Mouse (Mus musculus) left cerebral cortex, postnatal 14 days (tissue): Measurements from ENCODE around the gene Usp27x. TPM values are rescaled to one million over a fixed set of nuclear protein-coding genes. Genes with fewer than 3 reads are reported as not detected.
A peak's percentile ranks its signal among the peaks of the same experiment; 100 is the strongest.

Source experiments
- DNase-seq, 2 experiments: peaks; one replicate each; pipeline ENCODE4 v3.0.0; 2021 to 2022; ENCODE audit warnings: low spot score in 2 of 2, mixed read lengths in 1 of 2
- intact Hi-C: fragments of 180-260 bp; cut with DNase I; formaldehyde crosslinking; loops from one replicate; pipeline ENCODE4 v1.15.1; 2025
- long read RNA-seq, 2 experiments: library from polyadenylated mRNA; stranded (forward); transcript quantifications; one replicate each; pipeline ENCODE4 v2.0.0; 2021
- total RNA-seq, 2 experiments: library from RNA; stranded (reverse); gene quantifications; 2 replicates each; pipeline ENCODE4 v1.2.3; 2021

Gene Usp27x
- 10 to 100 TPM; 13.3 to 15.7 TPM for total RNA-seq
- long read RNA-seq, experiment 1, transcript Usp27x-201 (1 exons, 3,240 nt) = major isoform, 23 of 23 reads
- long read RNA-seq, experiment 1, partial matches to known transcripts = 0 of 23 reads
- long read RNA-seq, experiment 1, other reads (novel, unspliced or antisense) = 0 of 23 reads
- long read RNA-seq, experiment 2, transcript Usp27x-201 (1 exons, 3,240 nt) = major isoform, 19 of 22 reads
- long read RNA-seq, experiment 2, partial matches to known transcripts = 0 of 22 reads
- long read RNA-seq, experiment 2, other reads (novel, unspliced or antisense) = 3 of 22 reads

DNA sequence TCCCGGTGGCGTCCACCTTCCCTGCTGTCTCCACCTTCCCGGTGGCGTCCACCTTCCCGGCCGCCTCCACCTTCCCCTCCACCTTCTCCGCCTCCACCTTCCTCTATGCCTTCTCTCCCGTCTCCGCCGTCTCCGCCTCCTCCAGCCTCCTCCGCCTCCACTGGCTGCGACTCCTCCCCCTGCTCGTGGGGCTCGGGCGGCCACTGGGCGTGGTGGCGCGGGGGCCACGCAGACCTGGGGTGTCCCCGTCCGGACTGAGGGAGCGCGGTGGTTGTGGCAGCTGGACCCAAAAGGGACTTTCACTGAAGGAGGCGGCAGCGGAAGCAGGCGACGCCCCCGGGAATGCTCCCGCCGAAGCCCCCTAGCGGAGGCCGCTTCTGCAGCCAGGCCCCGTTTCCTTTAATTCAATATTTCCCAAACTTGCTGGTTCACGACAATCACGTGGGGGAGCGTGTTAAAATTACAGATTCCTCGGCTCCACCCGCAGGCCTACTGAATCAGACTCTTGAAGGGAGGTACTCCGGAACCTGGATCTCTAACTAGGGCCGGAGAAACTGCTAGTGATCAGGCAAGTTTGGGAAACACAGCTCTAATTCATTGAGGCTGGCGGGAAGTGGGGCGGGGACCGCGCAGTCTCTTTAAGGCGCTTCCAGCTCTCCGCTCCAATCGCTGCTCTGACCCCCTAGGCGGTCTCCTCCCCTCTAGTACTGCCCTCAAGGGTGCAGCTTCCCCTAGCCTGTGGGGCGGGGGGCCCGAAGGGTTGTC lies at the start of gene Usp27x:
Gene Usp27x (minus strand): TSS at position 115 of the 765 bp plus-strand sequence.
- intact Hi-C loops = loop anchor here (2.0 to 5.0 kb wide), 2 partner anchors 43 to 54 kb away; no protein-coding TSS in a partner anchor
- peak; percentile 62 to 64 for DNase-seq

DNA sequence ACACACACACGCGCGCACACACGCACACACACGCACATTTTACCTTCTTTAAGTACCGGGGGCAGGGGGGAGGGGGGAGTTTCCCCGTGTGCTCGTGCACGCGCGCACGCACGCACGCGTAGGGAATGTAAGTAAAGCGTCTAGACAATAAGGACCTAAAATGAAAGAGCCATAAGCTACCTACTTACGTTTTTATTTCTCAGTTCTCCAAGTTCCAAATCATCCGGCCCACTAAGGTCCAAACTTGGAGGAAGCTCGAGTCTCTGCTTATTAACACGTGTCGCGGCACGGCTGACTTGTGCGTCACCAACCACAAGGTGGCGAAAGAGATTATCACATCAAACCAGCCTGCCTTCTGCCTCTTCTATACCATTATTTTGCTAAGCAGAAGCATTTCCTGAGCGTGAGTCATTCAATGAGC lies 47.1 kb upstream of the Usp27x start:
- intact Hi-C loops = loop anchor here (10.0 kb wide), 2 partner anchors 222 to 272 kb away; partner anchors contain the start of gene Gpkow

DNA sequence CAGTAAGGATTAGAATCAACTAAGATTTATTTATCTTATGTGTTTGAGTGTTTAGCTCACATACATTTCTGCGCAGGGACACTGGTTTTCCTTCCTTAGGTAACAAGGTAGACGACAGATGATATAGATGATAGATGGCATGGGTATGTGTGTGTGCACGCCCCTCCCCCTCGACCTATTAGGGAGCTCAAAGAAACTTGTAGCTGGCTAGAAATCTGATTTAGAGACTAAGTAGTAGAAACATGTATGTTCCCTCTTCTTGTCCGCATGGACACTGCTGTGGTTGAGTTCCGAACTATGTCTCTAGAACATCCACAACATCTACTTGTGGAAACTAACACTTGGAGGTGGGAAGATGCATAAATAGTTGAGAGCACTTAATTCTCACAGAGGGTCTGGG lies 46.5 kb upstream of the Usp27x start:
- no peak for DNase-seq
- intact Hi-C loops = loop anchor here (10.0 kb wide), 2 partner anchors 223 to 273 kb away; partner anchors contain the start of gene Gpkow

More for the DNA sequence above, 47.1 kb upstream of the Usp27x start:
- peak; percentile 80 to 83 for DNase-seq

DNA sequence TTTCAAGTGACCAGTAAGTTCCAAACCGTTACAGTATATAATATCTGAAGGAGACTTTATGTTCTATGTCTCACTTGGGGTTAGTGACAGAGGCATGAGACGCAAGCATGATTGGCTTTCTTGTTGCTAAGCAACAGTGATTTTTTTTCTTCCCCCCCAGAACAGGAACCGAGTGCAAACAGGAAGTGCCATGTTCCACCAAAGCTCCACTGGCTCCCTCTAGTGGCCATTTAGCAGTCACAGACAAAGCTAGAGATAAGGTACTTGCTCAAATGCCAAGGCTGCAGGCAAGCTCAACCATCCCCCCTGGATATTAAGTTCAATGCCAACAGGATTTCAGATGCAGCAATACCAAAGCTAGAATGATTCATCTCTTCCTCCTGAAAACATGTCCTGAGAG lies 45.4 kb upstream of the Usp27x start:
- DNase-seq = peak; percentile 80 to 87
- intact Hi-C loops = loop anchor here (2.0 to 10.0 kb wide), 3 partner anchors 98 to 274 kb away; partner anchors contain the start of gene Gpkow

DNA sequence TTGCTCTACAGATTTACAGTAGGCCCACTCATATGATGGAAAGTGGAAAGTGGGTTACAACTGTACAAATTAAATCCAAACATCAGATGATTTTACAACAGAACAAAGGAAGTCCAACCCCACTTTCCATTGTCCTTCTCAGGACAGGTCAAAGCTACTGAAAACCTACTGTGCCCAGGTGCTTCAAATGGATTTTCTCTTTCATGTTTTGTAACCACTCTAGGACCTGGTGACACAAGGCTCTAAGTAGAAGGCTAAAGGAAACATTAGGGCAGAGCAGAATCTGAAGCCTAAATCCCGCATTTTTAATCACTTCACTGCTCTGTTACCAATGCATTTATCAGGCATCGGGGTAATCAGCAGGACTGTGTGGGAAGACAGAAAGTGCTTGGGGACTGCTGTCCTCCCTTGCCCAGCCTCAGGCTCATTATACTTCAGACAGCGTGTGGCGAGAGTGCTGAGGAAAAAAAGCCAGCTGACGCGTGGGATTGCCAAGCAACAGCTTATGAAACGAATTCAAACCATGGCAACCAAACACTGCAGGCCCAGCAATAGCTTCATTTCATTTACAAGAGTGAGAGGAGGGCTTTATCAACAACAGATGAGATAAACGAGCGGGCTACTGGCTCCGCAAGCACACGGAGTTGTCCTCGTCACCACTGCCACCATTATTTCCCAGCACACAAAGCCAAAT lies 40.7 kb upstream of the Usp27x start:
- intact Hi-C loops = no loop called here

DNA sequence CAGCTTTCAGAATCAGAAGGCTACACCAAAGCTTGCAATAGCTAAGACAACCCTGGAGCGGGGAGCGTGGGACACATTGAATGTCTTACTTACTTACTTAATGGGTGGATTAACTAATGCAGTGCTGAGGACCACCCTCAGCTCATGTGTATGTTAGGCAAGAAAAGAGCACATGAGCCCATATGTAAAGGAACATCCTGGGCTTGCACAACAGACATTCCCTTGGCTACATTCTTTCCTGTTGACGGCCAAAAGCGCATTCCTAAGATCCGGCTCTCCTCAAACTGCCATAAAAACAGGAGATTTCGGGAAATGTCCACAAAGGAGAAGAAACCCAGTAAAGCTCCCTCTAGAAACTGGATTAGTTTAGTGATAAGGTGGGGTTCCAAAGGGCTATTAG lies 39.7 kb upstream of the Usp27x start:
- no peak for DNase-seq
- intact Hi-C loops = no loop called here

More for the DNA sequence above, 40.7 kb upstream of the Usp27x start:
- peak; percentile 78 to 91 for DNase-seq

DNA sequence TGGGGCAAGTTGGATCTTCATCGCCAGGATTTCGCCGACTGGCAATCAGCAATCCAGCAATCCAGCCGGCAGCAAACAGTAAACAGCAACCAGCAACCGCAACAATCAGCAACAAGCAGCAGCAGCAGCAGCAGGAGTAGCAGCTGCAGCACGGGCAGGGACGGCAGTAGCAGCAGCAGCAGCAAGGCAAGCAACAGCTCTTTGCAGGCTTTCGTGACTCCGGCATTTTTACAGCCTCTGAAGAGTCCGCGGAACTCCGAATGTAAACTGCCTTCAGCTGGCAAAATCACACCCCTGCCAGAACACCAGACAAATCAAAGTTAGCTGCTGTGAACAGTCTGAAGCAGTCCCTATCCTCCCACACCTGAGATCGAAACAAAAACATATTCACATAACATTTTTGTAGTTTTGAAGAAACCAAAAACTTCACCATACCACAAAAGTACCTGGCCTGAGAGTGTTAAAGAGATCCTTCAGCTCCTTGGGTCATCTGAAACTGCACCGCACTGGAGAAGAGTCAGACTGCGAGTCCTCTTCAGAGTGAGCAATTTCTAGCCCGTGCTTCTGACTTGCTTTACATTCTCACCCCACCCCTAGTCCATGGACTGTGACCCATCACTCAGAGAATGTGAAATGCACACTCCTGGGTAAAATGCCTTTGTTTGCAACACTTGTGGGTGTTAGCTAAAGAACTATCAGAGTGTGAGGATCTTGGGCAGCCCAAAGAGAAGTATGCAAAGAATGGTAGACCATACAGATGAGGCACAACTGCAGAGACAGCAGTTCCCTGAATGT lies 36.8 kb upstream of the Usp27x start:
- DNase-seq = no peak
- intact Hi-C loops = no loop called here

DNA sequence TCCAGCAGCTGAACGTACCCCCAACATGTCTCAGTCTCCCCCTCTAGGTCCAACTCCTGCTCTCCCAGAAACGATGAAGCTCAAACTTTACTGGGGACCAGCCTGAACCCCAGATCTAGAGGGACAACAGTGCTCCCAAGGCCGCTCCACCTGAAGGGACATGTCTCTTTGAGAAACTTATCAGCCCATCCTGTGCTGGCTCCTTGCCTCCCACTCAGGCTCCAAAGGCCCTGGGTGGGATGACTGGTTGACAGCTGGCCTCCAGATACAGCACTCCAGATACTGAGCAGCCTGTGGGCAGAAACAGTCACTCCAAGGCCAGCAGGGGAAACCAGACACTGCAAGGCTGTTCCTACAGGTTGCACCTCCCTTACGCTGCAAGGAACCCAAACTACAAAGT lies 956 bp upstream of the Usp27x start:
- intact Hi-C loops = loop anchor here (5.0 kb wide), 1 partner anchor 54 kb away; no protein-coding TSS in a partner anchor
- DNase-seq = peak in 1 of 2 experiments; percentile 4

DNA sequence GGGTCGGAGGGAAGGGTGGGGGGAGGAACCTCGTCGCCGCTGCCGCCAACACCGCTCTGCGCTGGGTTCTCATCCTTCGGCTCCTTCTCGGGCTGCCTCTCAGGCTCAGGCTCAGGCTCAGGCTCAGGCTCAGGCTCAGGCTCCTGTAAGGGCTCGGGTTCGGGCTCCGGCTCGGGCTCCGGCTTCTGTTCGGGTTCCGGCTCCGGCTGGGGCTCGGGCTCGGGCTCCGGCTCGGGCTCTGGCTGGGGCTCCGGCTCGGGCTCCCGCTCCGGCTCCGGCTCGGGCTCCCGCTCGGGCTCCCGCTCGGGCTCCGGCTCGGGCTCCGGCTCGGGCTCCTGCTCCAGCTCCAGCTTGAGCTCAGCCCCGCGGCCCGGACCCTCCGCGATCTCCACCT lies 311 bp downstream of the Usp27x start:
- peak in 1 of 2 experiments; percentile 5 for DNase-seq

DNA sequence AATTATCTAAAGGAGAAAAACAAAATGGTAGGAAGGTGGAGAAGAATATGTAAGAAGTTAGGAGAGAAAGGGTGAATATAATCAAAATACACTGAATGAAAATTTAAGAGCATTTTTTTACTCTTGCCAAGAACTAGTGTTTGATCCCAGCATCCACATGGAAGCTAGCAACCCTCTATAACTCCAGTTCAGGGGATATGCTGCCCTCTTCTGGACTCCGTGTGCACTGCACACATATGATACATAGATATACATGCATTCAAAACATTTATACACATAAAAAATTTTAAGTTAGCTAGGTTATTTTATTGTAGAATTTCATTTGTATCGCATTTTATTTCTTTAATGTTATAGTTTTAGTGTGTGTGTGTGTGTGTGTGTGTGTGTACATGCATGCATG lies 50.2 kb downstream of the Usp27x start:
- no peak for DNase-seq
- intact Hi-C loops = no loop called here

More for the DNA sequence above, 311 bp downstream of the Usp27x start:
- intact Hi-C loops = loop anchor here (2.0 to 5.0 kb wide), 2 partner anchors 43 to 53 kb away; no protein-coding TSS in a partner anchor

DNA sequence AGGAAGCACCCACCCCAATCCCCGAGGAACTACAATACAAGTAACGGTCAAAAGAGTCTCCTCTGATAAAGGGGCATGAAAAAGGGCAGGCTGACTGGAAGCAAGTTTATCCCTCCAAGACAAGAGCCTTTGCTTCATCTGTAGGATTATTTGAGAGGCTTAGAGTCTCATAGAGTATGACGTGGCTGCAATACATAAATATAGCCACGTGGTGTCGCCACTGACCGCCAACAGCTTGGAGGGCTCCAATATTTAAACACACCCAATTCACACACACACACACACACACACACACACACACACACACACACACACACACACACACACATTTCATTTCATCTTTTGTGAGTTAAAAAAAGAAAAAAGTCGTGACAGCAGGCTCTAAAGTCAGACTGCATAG lies 53.3 kb downstream of the Usp27x start:
- intact Hi-C loops = loop anchor here (2.0 to 5.0 kb wide), 2 partner anchors 55 to 99 kb away; partner anchors contain the start of gene Usp27x

More for the DNA sequence above, 53.3 kb downstream of the Usp27x start:
- DNase-seq = peak; percentile 69 to 75

Other genes with a start within 250 kb of the Usp27x start
- 10 to 100 TPM; 11.7 to 11.8 TPM for gene Clcn5, start 56.5 kb downstream of the Usp27x start, total RNA-seq
- gene Foxp3, start 197.8 kb upstream of the Usp27x start, total RNA-seq = not detected
- gene Ppp1r3f, start 198.5 kb upstream of the Usp27x start, total RNA-seq = 10 to 100 TPM; 16.4 to 16.7 TPM
- gene Ccdc22, start 229.7 kb upstream of the Usp27x start, total RNA-seq = 10 to 100 TPM; 26.2 to 26.3 TPM
- gene Cacna1f, start 231.3 kb upstream of the Usp27x start, total RNA-seq = under 1 TPM in 1 of 2 experiments, not detected in 1; 0.19 TPM